8 mouse cellular contexts compared by ENCODE assay signal in genomic region chr1:40324457-40324856, GRCm38 (mm10). TPM values are rescaled to one million over a fixed set of nuclear protein-coding genes. Genes with fewer than 3 reads are reported as not detected.
DNase-seq lines count a peak whose midpoint lies in the region; ATAC-seq and TF ChIP-seq lines count a peak whose summit lies in the region.

Gene Il1rl2 (plus strand): TSS chr1:40324610.

- peak within 1 kb of the TSS; percentile 57 for H3K9ac ChIP-seq in forebrain, embryonic 13.5 days
- peak within 1 kb of the TSS; percentile 22; the same call in 1 of the 2 replicates for H3K9ac ChIP-seq in hindbrain, embryonic 15.5 days
- H3K9ac ChIP-seq in liver, embryonic 14.5 days (replicated peaks), result peak within 1 kb of the TSS; percentile 50

- H3K4me3 ChIP-seq in forebrain, embryonic 13.5 days, result peak within 1 kb of the TSS; percentile 39
- H3K4me3 ChIP-seq in hindbrain, embryonic 15.5 days, result peak within 1 kb of the TSS; percentile 42
- peak within 1 kb of the TSS; percentile 52 to 55 for H3K4me3 ChIP-seq in liver, embryonic 14.5 days (ENCODE audit: insufficient read depth in 1 of 2, low read depth in 2 of 2, low read length in 2 of 2)

- peak within 1 kb of the TSS; percentile 70 for H3K4me2 ChIP-seq in forebrain, embryonic 13.5 days
- H3K4me2 ChIP-seq in hindbrain, embryonic 15.5 days, result peak within 1 kb of the TSS; percentile 93
- H3K4me2 ChIP-seq in liver, embryonic 14.5 days (ENCODE audit: low read depth), result peak within 1 kb of the TSS; percentile 78

- H3K27ac ChIP-seq in forebrain, embryonic 13.5 days, result no peak within 1 kb of the TSS
- no peak within 1 kb of the TSS for H3K27ac ChIP-seq in hindbrain, embryonic 15.5 days (replicated peaks)
- no peak within 1 kb of the TSS for H3K27ac ChIP-seq in liver, embryonic 14.5 days

- peaks cover 35% of the 10 kb centered on the region for H3K27me3 ChIP-seq in forebrain, embryonic 13.5 days
- peaks cover 34% of the 10 kb centered on the region for H3K27me3 ChIP-seq in hindbrain, embryonic 15.5 days
- H3K27me3 ChIP-seq in liver, embryonic 14.5 days (ENCODE audit: control insufficient read depth, insufficient read depth, low read length), result peaks cover 7% of the 10 kb centered on the region

- peak; percentile 13 for DNase-seq in urinary bladder, postnatal 14 days (ENCODE audit: low spot score)
- no peak for DNase-seq in urinary bladder, postnatal 10 days (ENCODE audit: low spot score)
- DNase-seq in liver, embryonic 14.5 days (ENCODE audit: low read depth in 3 of 3, low spot score in 3 of 3), result no peak
- DNase-seq in neural tube, embryonic 10.5 days (ENCODE audit: extremely low spot score, low spot score), result peak; percentile 15
- DNase-seq in frontal cortex, adult 2 months (ENCODE audit: extremely low spot score in 1 of 2, low spot score in 1 of 2), result no peak
- no peak for DNase-seq in layer of hippocampus, postnatal 10 days (ENCODE audit: low spot score in 2 of 2)

- no peaks in the 10 kb centered on the region for H3K9me3 ChIP-seq in forebrain, embryonic 13.5 days (replicated peaks)
- H3K9me3 ChIP-seq in hindbrain, embryonic 15.5 days, result no peaks in the 10 kb centered on the region
- H3K9me3 ChIP-seq in liver, embryonic 14.5 days (ENCODE audit: control insufficient read depth, low read length), result no peaks in the 10 kb centered on the region

- TF ChIP-seq EP300 in liver, embryonic 14.5 days (IDR thresholded peaks at IDR 0.05; ENCODE audit: low read depth), result no peak

- peaks cover 12% of the 10 kb centered on the region for H3K4me1 ChIP-seq in forebrain, embryonic 13.5 days
- peaks cover 12% of the 10 kb centered on the region for H3K4me1 ChIP-seq in hindbrain, embryonic 15.5 days (replicated peaks)
- peaks cover 4 to 35% of the 10 kb centered on the region in 2 experiments; a peak in 3 of 4 replicates for H3K4me1 ChIP-seq in liver, embryonic 14.5 days (replicated peaks; ENCODE audit: control insufficient read depth in 2 of 2, insufficient read depth in 2 of 2, low read length in 1 of 2)

- 34% methylated on average over 6 of the region's 6 CpGs for WGBS in forebrain, embryonic 13.5 days
- WGBS in hindbrain, embryonic 15.5 days, result 49% methylated on average over 6 of the region's 6 CpGs
- WGBS in liver, embryonic 14.5 days (ENCODE audit: insufficient replicate concordance), result 21% methylated on average over 6 of the region's 6 CpGs

- H3K36me3 ChIP-seq in forebrain, embryonic 13.5 days (ENCODE audit: poor library complexity, severe bottlenecking), result no peaks in the 10 kb centered on the region
- H3K36me3 ChIP-seq in hindbrain, embryonic 15.5 days, result no peaks in the 10 kb centered on the region
- H3K36me3 ChIP-seq in liver, embryonic 14.5 days (replicated peaks; ENCODE audit: control insufficient read depth, insufficient read depth, low read depth), result no peaks in the 10 kb centered on the region

- no peak for ATAC-seq in forebrain, embryonic 13.5 days
- ATAC-seq in hindbrain, embryonic 15.5 days (ENCODE audit: low FRiP score, low read depth), result no peak
- no peak for ATAC-seq in liver, embryonic 14.5 days (ENCODE audit: insufficient read depth)

- no peak for TF ChIP-seq CTCF in liver, embryonic 14.5 days (IDR thresholded peaks at IDR 0.05; ENCODE audit: low read depth)

RNA-seq across cellular contexts. Expression of gene Il1rl2, which starts in this region (rescaled TPM):
- 0.65 and 0.85 TPM in 2 replicates for polyA plus RNA-seq in forebrain, embryonic 13.5 days (2015; fragmentation: Nextera tagmentation; extraction: Ambion mirVana)
- 0.75 and 0.83 TPM in 2 replicates for polyA plus RNA-seq in hindbrain, embryonic 15.5 days (2015; fragmentation: Nextera tagmentation; extraction: Ambion mirVana)
- 0.80 and 0.91 TPM in 2 replicates for polyA plus RNA-seq in liver, embryonic 14.5 days (2012; rRNA removed)
- 0.52 and 0.91 TPM in 2 replicates for polyA plus RNA-seq in liver, embryonic 14.5 days (2014; fragmentation: Nextera tagmentation; extraction: Ambion mirVana)
- polyA plus RNA-seq in frontal cortex, adult 2 months (2012; rRNA removed), result 0.48 and 0.88 TPM in 2 replicates
- 1 to 10 TPM; 1.4 to 1.9 TPM for total RNA-seq in layer of hippocampus, postnatal 10 days (2021)

Comparison
In these comparisons a context has a peak if more than half of its experiments do, and no peak if none do; other contexts are left out.
1. DNase-seq: peak in urinary bladder, postnatal 14 days (single experiment) and neural tube, embryonic 10.5 days (single experiment); none in urinary bladder, postnatal 10 days (single experiment), liver, embryonic 14.5 days (0 of 3), frontal cortex, adult 2 months (0 of 2) and layer of hippocampus, postnatal 10 days (0 of 2).
2. Peak in every context shown above with its lines, with median percentiles within 50 percentile points of each other: H3K4me2 ChIP-seq, H3K4me3 ChIP-seq and H3K9ac ChIP-seq.